Mouse (Mus musculus) kidney, embryonic 16.5 days (tissue): Measurements from ENCODE around the gene Pitx2. TPM values are rescaled to one million over a fixed set of nuclear protein-coding genes. Genes with fewer than 3 reads are reported as not detected.

Source experiments
- ATAC-seq: fragments of 200-750 bp; cut with Nextera tagmentation; 2 replicates; pipeline ENCODE4 v1.8.0; 2017; ENCODE audit warnings: moderate TSS enrichment; ENCODE audit not compliant: low FRiP score, low TSS enrichment
- H3K27ac ChIP-seq: fragments of 300-500 bp; sonication (generic); 2 replicates; pipeline ENCODE4 v1.5.1; 2014; ENCODE audit warnings: low read length
- H3K27me3 ChIP-seq: fragments of 300-500 bp; sonication (generic); 2 replicates; pipeline ENCODE4 v1.6.1; 2014; ENCODE audit warnings: low read length, control low read depth, mixed read lengths; ENCODE audit not compliant: insufficient read depth
- H3K36me3 ChIP-seq: fragments of 300-500 bp; sonication (generic); 2 replicates; pipeline ENCODE4 v1.6.1; 2014; ENCODE audit warnings: low read length, control low read depth, mixed read lengths; ENCODE audit not compliant: insufficient read depth
- H3K4me1 ChIP-seq: fragments of 300-500 bp; sonication (generic); 2 replicates; pipeline ENCODE4 v1.6.1; 2014; ENCODE audit warnings: low read length, control low read depth, mixed read lengths; ENCODE audit not compliant: insufficient read depth
- H3K4me2 ChIP-seq: fragments of 300-500 bp; sonication (generic); replicated peaks from 2 replicates; pipeline ENCODE4 v1.6.1; 2014; ENCODE audit warnings: low read depth, low read length
- H3K4me3 ChIP-seq: fragments of 300-500 bp; sonication (generic); 2 replicates; pipeline ENCODE4 v1.5.1; 2014; ENCODE audit warnings: mild to moderate bottlenecking, low read length
- H3K9ac ChIP-seq: fragments of 300-500 bp; sonication (generic); replicated peaks from 2 replicates; pipeline ENCODE4 v1.6.1; 2014; ENCODE audit warnings: low read length
- H3K9me3 ChIP-seq: fragments of 300-500 bp; sonication (generic); 2 replicates; pipeline ENCODE4 v1.6.1; 2016; ENCODE audit warnings: low read length, control low read depth
- WGBS: fragments of 180-500 bp; shearing (Covaris S2); extraction: QIAGEN DNeasy Blood & Tissue Kit; methylation state at CpG from one replicate; pipeline ENCODE4 v1.1.7; 2014; 5-methylcytosine and 5-hydroxymethylcytosine counted together
- polyA plus RNA-seq: library from polyadenylated mRNA; unstranded; fragments of >200 nt; fragmentation: Nextera tagmentation; extraction: Ambion mirVana; gene quantifications from 2 replicates; pipeline ENCODE4 v1.2.1, GENCODE M21; 2015

Pitx2 gene
- polyA plus RNA-seq, 1 experiment from 2014 or later: 10.3 TPM

DNA sequence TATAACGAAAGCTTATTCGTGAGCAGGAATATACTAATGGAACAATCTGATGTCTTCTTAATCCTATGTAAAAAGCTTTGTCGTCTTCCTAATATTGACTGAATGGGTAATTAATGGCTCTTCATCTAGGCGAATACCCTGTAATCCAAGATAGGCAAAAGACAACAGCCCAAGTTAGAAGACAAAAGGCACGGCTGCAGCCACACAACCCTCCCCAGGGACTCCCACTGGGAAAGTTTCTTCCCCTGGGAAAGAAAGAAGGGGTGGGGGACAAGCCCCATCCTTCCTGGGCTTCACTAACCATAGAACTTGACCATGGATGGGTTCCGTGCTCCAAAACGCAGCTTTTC, 8.3 kb downstream of the Pitx2 start:
- Histone ChIP-seq H3K27me3 (peaks cover 95% of the 10 kb centered on the region), H3K9me3 (peaks cover 2% of the 10 kb centered on the region; the same call in 1 of the 2 replicates), H3K9ac (no peak overlapping the region), H3K4me3 (no peak overlapping the region), H3K4me2 (no peak overlapping the region), H3K36me3 (no peaks in the 10 kb centered on the region), H3K27ac (no peak overlapping the region), H3K4me1 (0 out of 2 replicates have a peak, but pooled peaks cover 6% of the 10 kb centered on the region)
- no peak for ATAC-seq
- under 1% methylated on average over 7 of the region's 7 CpGs for WGBS

DNA sequence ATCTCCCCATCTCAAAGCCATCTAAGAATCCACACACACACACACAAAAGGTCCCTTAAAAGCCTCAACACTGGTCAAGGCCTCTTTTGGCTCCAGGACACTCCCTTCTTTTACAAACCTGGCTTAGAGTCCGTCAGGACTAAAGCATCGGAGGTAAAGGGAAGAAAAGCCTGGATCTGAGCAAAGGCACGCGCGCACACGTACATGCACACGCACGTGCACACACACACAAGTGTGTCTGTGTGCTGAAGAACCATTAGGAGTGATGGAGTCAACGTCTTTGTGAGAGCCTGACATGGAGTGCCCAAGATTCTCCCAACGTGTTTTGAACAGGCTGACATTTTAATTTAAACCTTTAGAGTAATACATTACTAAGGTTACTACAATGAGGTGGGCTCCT, 8.7 kb downstream of the Pitx2 start:
- H3K4me2 ChIP-seq: no peak overlapping the region
- peaks cover 2% of the 10 kb centered on the region; the same call in 1 of the 2 replicates for H3K9me3 ChIP-seq
- H3K27ac ChIP-seq: no peak overlapping the region
- no peak for ATAC-seq
- H3K9ac ChIP-seq: no peak overlapping the region
- WGBS: 4% methylated on average over 10 of the region's 10 CpGs
- no peaks in the 10 kb centered on the region for H3K36me3 ChIP-seq
- H3K4me3 ChIP-seq: no peak overlapping the region
- H3K27me3 ChIP-seq: peaks cover 95% of the 10 kb centered on the region
- H3K4me1 ChIP-seq: 0 out of 2 replicates have a peak, but pooled peaks cover 6% of the 10 kb centered on the region

DNA sequence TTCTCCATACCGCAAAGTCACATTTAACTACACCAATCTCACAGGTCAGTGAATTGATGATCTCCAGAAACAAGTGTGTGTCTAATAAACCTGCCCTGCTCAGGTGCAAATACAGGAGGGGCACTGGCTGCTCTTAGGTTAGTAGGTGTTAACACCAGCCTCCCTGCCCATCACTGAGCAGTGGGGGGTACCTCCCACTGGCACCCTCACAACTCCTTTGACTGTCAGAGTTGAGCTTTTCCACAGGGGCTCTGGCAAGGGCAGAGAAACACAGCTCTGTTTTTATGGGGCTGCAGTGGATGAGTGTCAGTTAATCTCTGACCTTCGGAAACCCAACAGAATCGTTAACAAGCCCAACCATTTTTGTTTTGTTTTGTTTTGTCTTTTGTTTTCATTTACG, 9.6 kb downstream of the Pitx2 start:
- no peak overlapping the region for H3K27ac ChIP-seq
- H3K4me3 ChIP-seq: no peak overlapping the region
- ATAC-seq: no peak
- under 1% methylated on average over 4 of the region's 4 CpGs for WGBS
- peaks cover 2% of the 10 kb centered on the region; the same call in 1 of the 2 replicates for H3K9me3 ChIP-seq
- H3K4me1 ChIP-seq: peaks cover 9% of the 10 kb centered on the region
- no peaks in the 10 kb centered on the region for H3K36me3 ChIP-seq
- H3K27me3 ChIP-seq: peaks cover 95% of the 10 kb centered on the region
- H3K4me2 ChIP-seq: no peak overlapping the region
- no peak overlapping the region for H3K9ac ChIP-seq

DNA sequence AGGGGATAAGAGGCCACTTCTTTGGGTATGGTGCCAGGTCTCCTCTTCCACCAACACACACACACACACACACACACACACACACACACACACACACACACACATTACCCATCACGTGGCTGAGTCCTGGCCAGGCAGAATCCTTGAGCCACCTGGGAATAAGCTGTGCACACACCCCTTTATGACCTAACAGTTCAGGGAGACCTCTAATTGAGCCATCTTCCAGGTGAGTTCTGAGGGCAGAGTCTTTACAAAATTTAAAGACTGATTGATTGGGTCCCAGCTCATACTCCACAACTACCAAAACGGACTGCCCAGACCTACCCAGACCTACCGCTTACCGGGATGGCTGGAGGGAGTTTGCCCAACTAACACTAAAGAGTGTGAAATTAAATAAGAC, 10.1 kb downstream of the Pitx2 start:
- Histone ChIP-seq H3K36me3 (no peaks in the 10 kb centered on the region), H3K4me2 (no peak overlapping the region), H3K4me3 (no peak overlapping the region), H3K9me3 (peaks cover 2% of the 10 kb centered on the region; the same call in 1 of the 2 replicates), H3K27ac (no peak overlapping the region), H3K4me1 (peaks cover 10% of the 10 kb centered on the region), H3K9ac (no peak overlapping the region), H3K27me3 (peaks cover 95% of the 10 kb centered on the region)
- WGBS: 3% methylated on average over 4 of the region's 4 CpGs
- ATAC-seq: no peak

DNA sequence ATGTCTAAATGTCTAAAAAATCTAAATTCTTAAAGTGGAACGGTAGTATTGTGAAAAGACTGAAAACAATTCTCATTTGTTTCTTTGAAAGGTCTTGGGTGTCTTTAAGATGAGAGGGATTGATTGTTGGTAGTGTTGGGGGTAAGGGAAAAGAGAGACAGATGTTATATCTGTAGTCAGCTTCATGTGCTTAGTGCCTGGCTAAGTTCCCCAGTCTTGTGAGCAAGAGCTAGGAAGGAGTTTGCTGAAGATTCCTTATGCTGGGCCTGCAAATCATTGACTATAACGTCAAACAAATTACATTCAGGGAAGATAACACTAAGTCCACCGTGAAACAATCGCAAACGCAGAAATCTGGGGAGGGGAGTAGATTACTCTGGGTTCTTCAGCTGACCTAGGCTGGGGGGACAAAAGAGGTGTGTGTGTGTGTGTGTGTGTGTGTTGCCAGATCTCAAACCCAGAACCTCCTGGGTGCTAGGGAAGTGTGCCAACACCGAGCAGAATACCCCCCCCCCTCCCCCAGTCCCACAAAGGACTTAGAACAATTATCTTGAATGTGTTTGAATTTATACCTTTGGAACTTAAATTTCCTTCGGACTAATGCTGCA, 12.5 kb downstream of the Pitx2 start:
- peaks cover 97% of the 10 kb centered on the region for H3K27me3 ChIP-seq
- no peak overlapping the region for H3K27ac ChIP-seq
- peaks cover 2% of the 10 kb centered on the region; the same call in 1 of the 2 replicates for H3K9me3 ChIP-seq
- H3K4me3 ChIP-seq: no peak overlapping the region
- WGBS: 2% methylated on average over 7 of the region's 7 CpGs
- peaks cover 11% of the 10 kb centered on the region for H3K4me1 ChIP-seq
- H3K9ac ChIP-seq: no peak overlapping the region
- ATAC-seq: no peak
- H3K36me3 ChIP-seq: no peaks in the 10 kb centered on the region
- H3K4me2 ChIP-seq: no peak overlapping the region

DNA sequence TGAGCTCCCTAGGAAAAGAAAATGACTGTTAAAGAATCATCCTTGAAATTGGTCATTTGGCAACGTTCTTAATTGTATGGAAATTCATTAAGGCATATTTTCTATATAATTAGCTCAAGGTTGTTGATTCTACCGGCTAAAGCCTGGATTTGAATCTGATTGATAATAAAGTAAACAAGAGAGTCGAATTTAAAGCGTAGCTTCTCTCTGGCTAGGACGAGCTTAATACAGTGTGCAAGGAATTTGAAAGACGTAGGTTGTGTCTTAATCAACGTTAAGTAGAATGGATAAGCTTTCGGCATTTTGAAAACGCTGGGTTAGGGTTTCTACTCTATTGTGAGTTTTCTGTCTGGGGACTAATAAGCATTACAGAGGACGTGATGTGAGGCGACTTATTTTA, 13.1 kb downstream of the Pitx2 start:
- Histone ChIP-seq H3K9ac (no peak overlapping the region), H3K27me3 (peaks cover 97% of the 10 kb centered on the region), H3K4me1 (peaks cover 11% of the 10 kb centered on the region), H3K9me3 (peaks cover 2% of the 10 kb centered on the region; the same call in 1 of the 2 replicates), H3K4me3 (no peak overlapping the region), H3K27ac (no peak overlapping the region), H3K4me2 (no peak overlapping the region), H3K36me3 (no peaks in the 10 kb centered on the region)
- 6% methylated on average over 11 of the region's 11 CpGs for WGBS
- ATAC-seq: no peak

DNA sequence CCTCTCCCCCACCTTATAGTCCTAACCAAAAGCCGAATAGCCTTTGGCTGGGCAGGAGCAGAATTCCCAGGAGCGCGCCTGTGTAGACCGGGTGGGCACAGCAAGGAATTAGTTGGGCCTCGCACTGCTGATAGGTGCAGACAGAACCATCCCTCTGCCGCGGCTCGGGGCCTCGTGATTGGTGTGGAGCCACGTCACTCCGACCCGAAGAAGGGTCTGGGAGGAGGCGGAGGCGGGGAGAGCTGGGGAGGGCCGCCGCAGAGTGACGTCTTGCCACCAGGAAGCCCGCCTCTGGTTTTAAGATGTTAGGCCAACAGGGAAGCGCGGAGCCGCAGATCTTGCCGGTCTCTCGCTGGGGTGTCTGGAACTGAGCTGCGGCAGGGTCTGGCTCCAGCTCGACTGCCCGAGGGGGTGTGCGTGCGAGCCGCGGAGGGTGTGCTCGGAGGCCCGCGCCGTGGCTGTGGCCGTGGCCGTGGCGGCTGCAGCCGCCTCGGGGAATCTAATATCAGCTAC, 14.0 kb downstream of the Pitx2 start:
- peaks cover 11% of the 10 kb centered on the region for H3K4me1 ChIP-seq
- peak; percentile 92 for ATAC-seq
- no peaks in the 10 kb centered on the region for H3K36me3 ChIP-seq
- peaks cover 97% of the 10 kb centered on the region for H3K27me3 ChIP-seq
- peak overlapping the region; percentile 80 for H3K4me2 ChIP-seq
- H3K9me3 ChIP-seq: no peaks in the 10 kb centered on the region
- peak overlapping the region; percentile 55 for H3K4me3 ChIP-seq
- WGBS: 0% methylated on average over 39 of the region's 39 CpGs
- H3K9ac ChIP-seq: peak overlapping the region; percentile 45
- H3K27ac ChIP-seq: no peak overlapping the region

DNA sequence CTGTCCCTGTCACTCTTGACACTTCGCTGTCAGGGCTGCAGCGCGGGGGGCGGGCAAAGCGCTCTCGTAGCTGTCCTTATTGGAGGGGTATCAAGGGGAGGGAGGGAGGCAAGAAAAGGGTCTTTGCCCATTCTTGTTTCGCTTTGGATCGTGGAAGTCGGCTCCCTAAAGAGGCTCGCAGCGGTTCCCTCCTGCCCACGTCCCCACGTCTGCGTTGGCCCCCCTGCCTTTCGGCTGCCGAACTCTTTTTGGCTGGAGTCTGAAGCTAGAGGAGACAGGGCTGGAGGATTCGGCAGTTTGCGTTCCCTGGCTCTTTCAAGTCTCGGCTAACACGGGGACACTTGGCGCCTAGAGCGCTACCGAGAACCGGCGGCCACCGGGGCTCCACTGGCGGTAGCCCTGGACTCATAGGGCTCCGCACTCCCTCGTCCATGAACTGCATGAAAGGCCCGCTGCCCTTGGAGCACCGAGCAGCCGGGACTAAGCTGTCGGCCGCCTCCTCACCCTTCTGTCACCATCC, 14.5 kb downstream of the Pitx2 start:
- no peak overlapping the region for H3K27ac ChIP-seq
- H3K4me3 ChIP-seq: peak overlapping the region; percentile 55
- H3K9me3 ChIP-seq: no peaks in the 10 kb centered on the region
- peaks cover 95% of the 10 kb centered on the region for H3K27me3 ChIP-seq
- ATAC-seq: peak; percentile 0
- H3K4me2 ChIP-seq: peak overlapping the region; percentile 80
- no peaks in the 10 kb centered on the region for H3K36me3 ChIP-seq
- under 1% methylated on average over 34 of the region's 34 CpGs for WGBS
- peaks cover 11% of the 10 kb centered on the region for H3K4me1 ChIP-seq
- peak overlapping the region; percentile 45 for H3K9ac ChIP-seq

DNA sequence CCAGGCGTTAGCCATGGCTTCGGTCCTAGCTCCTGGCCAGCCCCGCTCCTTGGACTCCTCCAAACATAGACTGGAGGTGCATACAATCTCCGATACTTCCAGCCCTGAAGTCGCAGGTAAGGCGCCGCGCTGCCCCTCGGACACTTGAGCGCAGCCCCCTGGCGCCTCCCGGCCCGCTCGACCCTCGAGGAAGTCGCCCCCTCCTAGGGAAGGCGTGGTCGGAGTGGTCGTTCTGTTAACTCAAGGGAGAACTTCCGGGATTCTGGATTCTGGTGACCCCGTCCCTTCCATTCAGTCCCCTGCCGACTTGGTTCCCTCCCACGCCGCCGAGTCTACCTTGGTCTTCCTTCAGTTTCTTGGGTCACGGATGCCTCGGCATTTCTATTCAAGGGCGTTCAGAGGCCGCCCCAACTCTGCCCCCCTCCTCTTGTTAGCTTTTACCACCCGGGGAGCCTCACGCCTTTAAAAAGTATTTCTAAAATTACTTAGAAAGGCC, 15.0 kb downstream of the Pitx2 start:
- Histone ChIP-seq H3K4me1 (peaks cover 11% of the 10 kb centered on the region), H3K27ac (no peak overlapping the region), H3K9ac (peak overlapping the region; percentile 45), H3K36me3 (no peaks in the 10 kb centered on the region), H3K9me3 (no peaks in the 10 kb centered on the region), H3K4me2 (peak overlapping the region; percentile 80), H3K4me3 (peak overlapping the region; percentile 55), H3K27me3 (peaks cover 94% of the 10 kb centered on the region)
- peak; percentile 21; the same call in 1 of the 2 replicates for ATAC-seq
- WGBS: under 1% methylated on average over 31 of the region's 31 CpGs

DNA sequence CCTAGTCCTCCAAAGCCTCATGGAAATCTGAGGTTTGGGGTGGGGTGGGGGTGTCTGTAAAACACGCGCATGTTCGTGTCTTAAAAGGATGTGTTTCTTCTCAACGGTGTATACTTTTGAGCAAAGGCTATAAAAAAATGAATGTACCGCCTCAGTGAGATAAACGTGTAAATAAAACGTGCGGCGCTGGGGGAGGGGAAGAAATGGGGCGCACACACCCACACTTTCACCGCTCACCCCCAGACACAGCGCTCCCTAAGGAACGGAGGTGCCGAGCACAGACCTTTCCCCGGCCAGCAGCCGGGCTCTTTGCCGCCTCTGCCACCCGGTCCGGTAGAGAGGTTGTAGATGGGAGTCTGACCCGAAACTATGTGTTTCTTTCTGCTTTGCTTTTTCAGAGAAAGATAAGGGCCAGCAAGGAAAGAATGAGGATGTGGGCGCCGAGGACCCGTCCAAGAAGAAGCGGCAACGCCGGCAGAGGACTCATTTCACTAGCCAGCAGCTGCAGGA, 15.6 kb downstream of the Pitx2 start:
- WGBS: under 1% methylated on average over 26 of the region's 26 CpGs
- peaks cover 94% of the 10 kb centered on the region for H3K27me3 ChIP-seq
- H3K27ac ChIP-seq: no peak overlapping the region
- no peak overlapping the region for H3K9ac ChIP-seq
- peaks cover 11% of the 10 kb centered on the region for H3K4me1 ChIP-seq
- H3K36me3 ChIP-seq: no peaks in the 10 kb centered on the region
- peak overlapping the region; percentile 80; the same call in 1 of the 2 replicates for H3K4me2 ChIP-seq
- no peaks in the 10 kb centered on the region for H3K9me3 ChIP-seq
- peak overlapping the region; percentile 55 for H3K4me3 ChIP-seq
- ATAC-seq: no peak
